Mouse (Mus musculus): ENCODE data around the gene Plau.

The Plau gene

GRCm38 (mm10) chr14:20806116-20806840 is 30.2 kb upstream of the Plau start:
- DNase-seq (ENCODE audit: low read depth, low spot score), result no peak

DNA sequence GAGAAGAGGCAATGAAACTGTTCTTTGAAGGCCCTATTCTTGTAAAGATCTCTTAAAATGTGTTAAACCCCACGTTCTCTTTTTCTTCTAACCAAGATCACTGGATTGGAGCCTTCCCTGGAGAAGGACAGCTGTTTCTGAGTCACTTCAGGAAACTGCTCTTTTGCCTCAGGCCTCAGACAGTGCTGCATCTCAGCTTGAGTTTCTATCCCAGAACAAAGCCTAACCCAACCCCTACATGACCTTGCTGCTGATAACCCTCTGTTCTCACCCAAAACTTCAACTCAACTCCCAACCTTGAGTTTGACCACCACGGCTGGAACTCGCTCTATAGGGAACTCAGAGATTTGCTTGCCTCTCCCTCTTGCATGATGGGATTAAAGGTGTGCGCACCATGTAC is 27.1 kb upstream of the Plau start:
- no peak for DNase-seq (ENCODE audit: low read depth, low spot score)

GRCm38 (mm10) chr14:20809820-20810219 is 26.6 kb upstream of the Plau start:
- DNase-seq (ENCODE audit: low read depth, low spot score), result no peak

GRCm38 (mm10) chr14:20811236-20811635 is 25.2 kb upstream of the Plau start:
- DNase-seq (ENCODE audit: low read depth, low spot score), result no peak

GRCm38 (mm10) chr14:20811779-20812406 is 24.6 kb upstream of the Plau start:
- DNase-seq (ENCODE audit: low read depth, low spot score), result no peak

- no peak for DNase-seq (ENCODE audit: low read depth, low spot score)
These were observed 21.0 kb upstream of the Plau start for GRCm38 (mm10) chr14:20815448-20815847.

GRCm38 (mm10) chr14:20824517-20824916 is 11.9 kb upstream of the Plau start:
- DNase-seq (ENCODE audit: low read depth, low spot score), result no peak

GRCm38 (mm10) chr14:20825516-20825915 is 10.9 kb upstream of the Plau start:
- DNase-seq (ENCODE audit: low read depth, low spot score), result no peak

GRCm38 (mm10) chr14:20827061-20827460 is 9.4 kb upstream of the Plau start:
- DNase-seq (ENCODE audit: low read depth, low spot score), result no peak

GRCm38 (mm10) chr14:20827491-20827890 is 9.0 kb upstream of the Plau start:
- no peak for DNase-seq (ENCODE audit: low read depth, low spot score)

GRCm38 (mm10) chr14:20828524-20828923 is 7.9 kb upstream of the Plau start:
- DNase-seq (ENCODE audit: low read depth, low spot score), result no peak

DNA sequence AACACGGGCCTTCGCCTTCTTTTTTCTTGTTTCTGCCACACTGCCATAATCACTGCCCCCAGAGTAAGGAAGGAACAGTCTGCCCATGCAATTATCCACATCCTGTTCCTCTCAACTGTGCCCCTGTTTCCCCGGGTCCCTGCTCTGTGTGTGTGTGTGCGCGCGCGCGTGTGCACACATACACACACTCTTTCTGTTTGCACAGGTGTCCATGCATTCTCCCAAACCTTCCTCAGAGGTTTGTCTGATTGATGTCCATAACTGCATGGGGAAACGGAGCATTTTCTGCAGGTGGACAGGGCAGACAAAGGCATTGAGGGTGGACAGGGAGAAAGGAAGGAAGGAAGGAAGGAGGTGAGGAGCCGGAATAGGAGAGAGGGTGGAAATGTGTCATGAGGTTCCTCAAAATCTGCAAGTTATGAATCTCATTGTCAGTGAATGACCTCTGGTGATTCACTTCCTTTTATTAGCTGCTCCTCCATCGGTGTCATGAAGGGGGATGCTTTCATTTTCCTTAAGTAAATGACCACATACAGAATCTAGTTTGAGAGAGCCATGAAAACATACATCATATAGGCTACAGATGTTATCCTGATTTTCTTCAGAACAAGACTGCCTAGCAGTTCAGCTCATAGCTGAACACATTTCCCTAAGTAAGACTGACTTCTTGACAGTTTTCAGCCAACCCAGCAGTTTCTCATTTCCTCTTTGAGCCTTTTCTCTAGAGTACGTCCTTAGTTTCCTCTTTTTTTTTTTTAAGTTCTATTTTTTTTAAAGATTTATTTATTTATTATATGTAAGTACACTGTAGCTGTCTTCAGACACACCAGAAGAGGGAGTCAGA is 6.7 kb upstream of the Plau start:
- no peak for DNase-seq (ENCODE audit: low read depth, low spot score)

- DNase-seq (ENCODE audit: low read depth, low spot score), result no peak
These were observed 5.1 kb upstream of the Plau start for GRCm38 (mm10) chr14:20831141-20831910.

DNA sequence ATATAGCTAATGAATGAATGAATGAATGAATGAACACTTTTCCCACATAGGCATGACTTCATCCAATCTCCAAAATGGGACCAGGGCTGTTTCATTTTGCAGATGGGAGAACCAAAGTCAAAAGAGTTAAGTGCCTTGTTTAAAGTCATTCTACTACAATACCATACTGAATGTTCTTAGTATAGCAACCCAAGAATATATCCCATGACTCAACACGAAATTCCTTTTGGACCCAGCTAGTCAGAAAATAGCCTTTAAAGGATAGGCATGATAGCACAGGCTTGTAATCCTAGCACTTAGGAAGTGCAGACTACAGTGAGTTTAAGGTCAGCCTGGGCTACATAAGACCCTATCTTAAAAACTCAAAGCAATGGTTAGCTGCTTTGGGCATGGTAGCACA is 4.5 kb upstream of the Plau start:
- DNase-seq (ENCODE audit: low read depth, low spot score), result no peak

DNA sequence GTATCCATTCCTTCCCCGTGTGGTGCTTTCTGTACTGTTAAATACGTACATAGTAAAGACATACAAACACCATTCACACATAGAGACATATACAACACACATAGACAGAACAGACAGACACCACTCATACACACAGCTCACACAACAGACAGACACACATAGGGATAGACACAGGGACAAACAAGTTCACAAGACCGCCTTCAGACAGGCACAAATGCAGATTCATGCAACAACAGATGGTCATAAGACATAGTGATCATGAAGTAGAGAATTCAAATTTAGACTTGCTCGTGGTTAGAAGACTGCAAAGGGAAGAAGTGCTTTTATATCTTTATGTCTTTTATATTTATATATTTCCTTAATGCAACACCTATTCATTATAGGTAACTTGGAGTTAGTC is 2.9 kb upstream of the Plau start:
- no peak for DNase-seq (ENCODE audit: low read depth, low spot score)

- no peak for DNase-seq (ENCODE audit: low read depth, low spot score)
These were observed 2.3 kb upstream of the Plau start for GRCm38 (mm10) chr14:20834136-20834535.

DNA sequence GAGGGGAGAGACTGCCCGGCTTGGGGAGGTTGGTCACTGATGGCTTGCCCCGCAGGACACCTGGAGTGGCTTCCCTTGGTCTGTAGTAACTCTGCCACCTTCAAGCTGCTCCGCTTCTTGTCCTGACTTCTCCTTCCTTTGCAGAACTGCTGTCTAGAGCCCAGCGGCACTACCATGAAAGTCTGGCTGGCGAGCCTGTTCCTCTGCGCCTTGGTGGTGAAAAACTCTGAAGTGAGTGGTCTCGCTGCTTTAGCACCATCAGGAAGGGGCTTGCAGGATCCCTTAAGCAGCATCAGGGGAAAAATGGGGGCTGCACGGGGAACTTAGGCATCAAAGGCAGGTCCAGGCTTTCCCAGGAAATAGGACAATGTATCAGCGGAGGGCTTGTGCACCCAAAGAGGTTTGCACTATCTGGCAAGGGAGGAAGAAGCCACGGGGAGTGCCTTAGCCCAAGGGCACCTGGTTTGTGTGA is 481 bp downstream of the Plau start:
- no peak for DNase-seq (ENCODE audit: low read depth, low spot score)

DNA sequence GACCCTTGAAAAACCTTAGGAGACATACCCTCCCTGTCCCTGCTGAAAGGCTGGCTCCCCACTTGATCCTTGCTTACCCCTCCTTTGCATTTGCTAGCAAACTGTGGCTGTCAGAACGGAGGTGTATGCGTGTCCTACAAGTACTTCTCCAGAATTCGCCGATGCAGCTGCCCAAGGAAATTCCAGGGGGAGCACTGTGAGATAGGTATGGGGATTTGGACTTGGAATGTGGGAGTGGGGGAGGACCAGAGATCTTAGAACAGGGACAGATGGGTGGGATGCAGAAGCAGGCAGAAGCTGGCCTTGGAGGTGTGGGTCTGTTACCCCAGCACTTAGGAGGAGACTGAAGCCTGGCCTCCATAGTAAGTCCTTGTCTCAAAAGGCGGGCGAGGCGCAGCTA is 1.2 kb downstream of the Plau start:
- no peak for DNase-seq (ENCODE audit: low read depth, low spot score)

DNA sequence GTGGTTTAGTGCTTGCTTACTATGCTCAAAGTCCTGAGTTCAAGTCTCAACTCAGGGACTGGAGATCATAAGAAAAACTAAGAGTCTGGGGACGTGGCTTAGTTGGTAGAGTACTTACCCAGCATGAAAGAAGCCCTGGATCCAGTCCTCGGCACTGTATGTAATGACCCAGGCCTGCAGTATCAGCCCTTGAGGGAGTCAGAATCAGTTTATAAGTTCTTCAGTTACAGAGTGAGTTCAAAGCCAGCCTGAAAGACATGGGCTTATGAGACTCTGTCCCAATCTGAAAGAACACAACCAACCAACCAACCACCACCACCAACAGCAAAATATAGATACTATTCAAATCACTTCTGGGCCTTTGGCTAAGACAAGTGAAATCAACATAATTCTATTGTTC is 5.1 kb downstream of the Plau start:
- DNase-seq (ENCODE audit: low read depth, low spot score), result no peak

- DNase-seq (ENCODE audit: low read depth, low spot score), result no peak
These were observed 6.2 kb downstream of the Plau start for GRCm38 (mm10) chr14:20842629-20843028.

- no peak for DNase-seq (ENCODE audit: low read depth, low spot score)
These were observed 7.7 kb downstream of the Plau start for GRCm38 (mm10) chr14:20844126-20844525.

All from retina, postnatal 7 days (tissue).